Mouse (Mus musculus): ENCODE measurements at regions not wholly inside any gene's neighbourhood (a gene's known extent, or its start where the extent isn't known, plus 50 kb on each side); places are given as distances from the start of the nearest gene placed in this dataset.

DNA sequence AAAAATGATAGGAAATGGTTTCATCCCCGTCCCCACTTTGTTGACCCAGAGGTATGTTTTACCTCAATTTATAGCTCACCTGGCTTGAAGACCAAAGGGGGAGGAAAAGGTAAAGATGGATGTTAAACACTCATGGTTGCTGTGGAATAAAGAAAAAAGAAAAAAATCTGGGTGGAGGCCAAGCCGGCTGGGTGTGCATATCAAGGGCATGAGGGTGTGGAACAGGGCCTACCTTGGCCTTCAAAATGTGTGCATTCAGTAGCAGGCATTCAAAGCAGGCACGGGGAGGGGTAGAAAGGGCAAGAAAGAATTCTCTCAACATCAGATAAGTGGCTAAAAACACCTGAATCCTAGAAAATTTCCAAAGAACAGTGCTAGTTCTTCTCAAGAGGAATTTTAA is 74.7 kb upstream of the Ccn2 start:
- Histone ChIP-seq H3K9ac (ENCODE audit: low read length) (no peak overlapping the region), H3K27me3 (ENCODE audit: control insufficient read depth, insufficient read depth, low read length) (no peaks in the 10 kb centered on the region), H3K4me3 (ENCODE audit: low read depth, low read length) (no peak overlapping the region), H3K4me2 (replicated peaks; ENCODE audit: low read depth) (no peak overlapping the region), H3K4me1 (replicated peaks; ENCODE audit: control insufficient read depth, insufficient read depth) (no peaks in the 10 kb centered on the region), H3K36me3 (ENCODE audit: control insufficient read depth, insufficient read depth, low read length) (no peaks in the 10 kb centered on the region), H3K9me3 (ENCODE audit: control insufficient read depth, low read length) (no peaks in the 10 kb centered on the region), H3K27ac (replicated peaks) (no peak overlapping the region)
- DNase-seq (ENCODE audit: low spot score) (peak; percentile 49), ATAC-seq (ENCODE audit: low FRiP score, low TSS enrichment) (no peak)
- no peak for TF ChIP-seq EP300 (optimal IDR thresholded peaks at IDR 0.05)
- TF ChIP-seq CTCF (IDR thresholded peaks at IDR 0.05; ENCODE audit: low read depth), result no peak
- 47% methylated on average over 3 of the region's 3 CpGs for WGBS

DNA sequence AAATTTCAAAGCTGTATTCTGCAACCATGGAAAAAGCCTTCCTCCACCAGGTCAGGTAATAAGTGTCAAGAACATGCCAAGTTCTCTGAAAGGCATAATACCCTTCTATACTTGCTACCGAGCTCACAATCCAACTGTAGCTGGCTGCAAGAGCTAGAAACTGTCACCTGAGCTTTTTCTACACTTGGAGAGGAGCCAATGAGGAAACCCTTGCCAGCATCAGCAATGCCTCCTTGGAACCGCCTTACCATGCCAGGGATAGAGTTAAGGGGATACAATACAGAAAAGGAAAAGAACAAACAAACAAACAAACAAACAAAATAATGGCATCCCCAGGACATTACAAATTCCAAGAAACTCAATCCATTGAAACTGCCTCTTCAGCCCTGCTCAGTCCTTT is 62.5 kb upstream of the Ccn2 start:
- Histone ChIP-seq H3K36me3 (ENCODE audit: control insufficient read depth, insufficient read depth, low read length) (no peaks in the 10 kb centered on the region), H3K9ac (ENCODE audit: low read length) (no peak overlapping the region), H3K27ac (replicated peaks) (no peak overlapping the region), H3K4me3 (ENCODE audit: low read depth, low read length) (no peak overlapping the region), H3K9me3 (ENCODE audit: control insufficient read depth, low read length) (no peaks in the 10 kb centered on the region), H3K4me1 (replicated peaks; ENCODE audit: control insufficient read depth, insufficient read depth) (no peaks in the 10 kb centered on the region), H3K4me2 (replicated peaks; ENCODE audit: low read depth) (no peak overlapping the region), H3K27me3 (ENCODE audit: control insufficient read depth, insufficient read depth, low read length) (no peaks in the 10 kb centered on the region)
- ATAC-seq (ENCODE audit: low FRiP score, low TSS enrichment) (no peak), DNase-seq (ENCODE audit: low spot score) (no peak)
- TF ChIP-seq EP300 (optimal IDR thresholded peaks at IDR 0.05), result no peak
- no peak for TF ChIP-seq CTCF (IDR thresholded peaks at IDR 0.05; ENCODE audit: low read depth)
- WGBS, result 66% methylated on average over 2 of the region's 2 CpGs

DNA sequence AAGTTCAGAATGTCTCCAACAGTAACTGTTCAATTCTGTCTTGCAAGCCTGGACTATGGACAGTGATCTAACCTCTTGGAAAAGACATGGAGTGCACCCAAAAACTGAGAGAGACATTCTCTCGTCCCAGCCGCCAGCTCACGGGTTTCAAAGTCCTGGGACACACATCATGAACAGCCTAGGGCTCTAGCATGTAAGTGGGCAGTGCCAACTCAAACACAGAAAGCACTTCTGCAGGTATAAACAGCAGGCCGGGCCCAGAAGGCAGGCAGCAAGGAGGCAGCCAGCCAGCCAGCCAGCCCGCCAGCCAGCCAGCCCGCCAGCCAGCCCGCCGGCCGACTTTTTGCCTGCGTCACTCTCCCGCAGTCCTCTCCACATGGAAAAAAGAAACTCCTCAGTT is 60.3 kb upstream of the Ccn2 start:
- TF ChIP-seq EP300 (optimal IDR thresholded peaks at IDR 0.05) (no peak), CTCF (IDR thresholded peaks at IDR 0.05; ENCODE audit: low read depth) (no peak)
- no peaks in the 10 kb centered on the region for H3K4me1 ChIP-seq (replicated peaks; ENCODE audit: control insufficient read depth, insufficient read depth)
- H3K27me3 ChIP-seq (ENCODE audit: control insufficient read depth, insufficient read depth, low read length), result no peaks in the 10 kb centered on the region
- H3K4me3 ChIP-seq (ENCODE audit: low read depth, low read length), result no peak overlapping the region
- no peak for DNase-seq (ENCODE audit: low spot score)
- WGBS, result 74% methylated on average over 11 of the region's 11 CpGs
- H3K27ac ChIP-seq (replicated peaks), result no peak overlapping the region
- H3K36me3 ChIP-seq (ENCODE audit: control insufficient read depth, insufficient read depth, low read length), result no peaks in the 10 kb centered on the region
- H3K9me3 ChIP-seq (ENCODE audit: control insufficient read depth, low read length), result no peaks in the 10 kb centered on the region
- no peak overlapping the region for H3K4me2 ChIP-seq (replicated peaks; ENCODE audit: low read depth)
- no peak overlapping the region for H3K9ac ChIP-seq (ENCODE audit: low read length)
- ATAC-seq (ENCODE audit: low FRiP score, low TSS enrichment), result no peak

DNA sequence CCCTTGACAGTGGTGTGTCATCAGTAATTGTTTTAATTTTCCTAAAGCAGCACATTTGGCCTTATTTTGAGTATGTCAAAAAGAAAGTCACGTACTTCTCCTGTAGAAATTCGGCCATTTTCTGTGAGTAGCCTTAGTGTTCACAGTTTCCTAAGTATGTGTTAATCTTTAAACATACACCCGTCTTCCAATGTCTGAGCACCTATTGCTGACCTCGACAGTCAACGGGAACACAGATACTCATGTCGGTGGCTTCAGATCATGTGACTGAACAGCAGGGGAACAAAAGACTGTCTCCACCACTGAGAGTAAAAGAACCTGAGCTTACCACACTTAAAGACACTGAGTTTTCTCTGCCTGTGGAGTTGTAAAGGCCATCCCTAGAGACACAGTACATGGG is 59.8 kb upstream of the Ccn2 start:
- ATAC-seq (ENCODE audit: low FRiP score, low TSS enrichment), result no peak
- WGBS, result 83% methylated on average over 6 of the region's 6 CpGs
- Histone ChIP-seq H3K9me3 (ENCODE audit: control insufficient read depth, low read length) (no peaks in the 10 kb centered on the region), H3K4me1 (replicated peaks; ENCODE audit: control insufficient read depth, insufficient read depth) (no peaks in the 10 kb centered on the region), H3K27me3 (ENCODE audit: control insufficient read depth, insufficient read depth, low read length) (no peaks in the 10 kb centered on the region), H3K27ac (replicated peaks) (no peak overlapping the region), H3K4me2 (replicated peaks; ENCODE audit: low read depth) (no peak overlapping the region), H3K4me3 (ENCODE audit: low read depth, low read length) (no peak overlapping the region), H3K9ac (ENCODE audit: low read length) (no peak overlapping the region), H3K36me3 (ENCODE audit: control insufficient read depth, insufficient read depth, low read length) (no peaks in the 10 kb centered on the region)
- DNase-seq (ENCODE audit: low spot score), result no peak
- TF ChIP-seq CTCF (IDR thresholded peaks at IDR 0.05; ENCODE audit: low read depth) (no peak), EP300 (optimal IDR thresholded peaks at IDR 0.05) (no peak)

DNA sequence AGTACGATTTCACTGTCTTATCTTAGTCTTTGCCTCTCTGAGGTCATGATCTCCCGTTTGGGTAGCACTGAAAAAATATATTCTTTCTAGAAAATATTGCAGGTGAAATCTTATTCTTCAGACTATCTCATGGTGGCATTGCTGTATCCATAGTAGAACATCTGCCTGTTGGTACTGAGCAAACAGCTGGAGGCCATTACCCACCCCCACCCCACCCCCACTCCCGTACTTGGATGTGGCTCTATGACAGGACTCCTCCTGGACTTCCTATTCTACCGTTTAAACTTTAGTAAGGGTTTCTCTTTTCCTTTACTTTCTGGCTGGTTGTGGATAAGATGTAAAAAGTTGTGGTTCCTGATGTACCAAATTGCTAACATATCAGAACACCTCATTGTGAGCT is 53.3 kb upstream of the Ccn2 start:
- 0 out of 2 replicates have a peak, but pooled peaks cover 2% of the 10 kb centered on the region for H3K4me1 ChIP-seq (replicated peaks; ENCODE audit: control insufficient read depth, insufficient read depth)
- TF ChIP-seq CTCF (IDR thresholded peaks at IDR 0.05; ENCODE audit: low read depth) (no peak), EP300 (optimal IDR thresholded peaks at IDR 0.05) (no peak)

More for the DNA sequence above, 53.3 kb upstream of the Ccn2 start:
- Histone ChIP-seq H3K36me3 (ENCODE audit: control insufficient read depth, insufficient read depth, low read length) (no peaks in the 10 kb centered on the region), H3K9ac (ENCODE audit: low read length) (no peak overlapping the region), H3K27me3 (ENCODE audit: control insufficient read depth, insufficient read depth, low read length) (no peaks in the 10 kb centered on the region), H3K4me3 (ENCODE audit: low read depth, low read length) (no peak overlapping the region), H3K27ac (replicated peaks) (no peak overlapping the region), H3K9me3 (ENCODE audit: control insufficient read depth, low read length) (no peaks in the 10 kb centered on the region), H3K4me2 (replicated peaks; ENCODE audit: low read depth) (no peak overlapping the region)
- WGBS, result 65% methylated on average over 4 of the region's 4 CpGs
- ATAC-seq (ENCODE audit: low FRiP score, low TSS enrichment), result no peak
- no peak for DNase-seq (ENCODE audit: low spot score)

Data from stomach, postnatal 0 days (tissue).